Mouse (Mus musculus): ENCODE measurements at regions not wholly inside any gene's neighbourhood (a gene's known extent, or its start where the extent isn't known, plus 50 kb on each side); places are given as distances from the start of the nearest gene placed in this dataset.

- H3K4me3 ChIP-seq (replicated peaks in 1 of 3; ENCODE audit: low read depth in 2 of 3, low read length in 2 of 3, poor library complexity in 1 of 3): no peak overlapping the region
- H3K27ac ChIP-seq (ENCODE audit: insufficient read depth, low read depth): no peak overlapping the region
- no peaks in the 10 kb centered on the region for H3K4me1 ChIP-seq (ENCODE audit: control insufficient read depth in 1 of 2, insufficient read depth in 2 of 2)
- no peak overlapping the region for H3K9ac ChIP-seq (ENCODE audit: insufficient read depth, low read depth)
- DNase-seq (ENCODE audit: extremely low read depth): no peak
- no peaks in the 10 kb centered on the region for H3K27me3 ChIP-seq (replicated peaks)
- in situ Hi-C loops (cut with MboI; ENCODE audit: low pct_ligation_motif_present, low pct_unique_long_range_greater_than_20kb, low sequenced_read_pairs) (no loop called here), dilution Hi-C loops (cut with MboI; ENCODE audit: extremely low pct_ligation_motif_present, extremely low pct_unique_long_range_greater_than_20kb, low sequenced_read_pairs) (no loop called here)
- no peaks in the 10 kb centered on the region for H3K36me3 ChIP-seq (replicated peaks in 1 of 2; ENCODE audit: control insufficient read depth in 1 of 2, insufficient read depth in 1 of 2, low read length in 1 of 2)
- no peaks in the 10 kb centered on the region for H3K9me3 ChIP-seq (replicated peaks; ENCODE audit: low read length)
- H3K79me2 ChIP-seq (replicated peaks; ENCODE audit: control insufficient read depth, extremely low read depth, insufficient read depth, poor library complexity, severe bottlenecking): no peaks in the 10 kb centered on the region
- H3K4me2 ChIP-seq (ENCODE audit: insufficient read depth, low read depth, poor library complexity, severe bottlenecking): no peak overlapping the region
- no peak for TF ChIP-seq PAX5 (IDR thresholded peaks at IDR 0.05; ENCODE audit: low read length)
- TF ChIP-seq MAFK (IDR thresholded peaks at IDR 0.05; ENCODE audit: insufficient replicate concordance, low read length): no peak
- TF ChIP-seq ZNF384 (IDR thresholded peaks at IDR 0.05; ENCODE audit: low read depth, low read length): no peak
- TF ChIP-seq RAD21 (IDR thresholded peaks at IDR 0.05; ENCODE audit: low read depth, low read length): no peak
- no peak for TF ChIP-seq ZC3H11A (IDR thresholded peaks at IDR 0.05; ENCODE audit: low read depth, low read length)
- TF ChIP-seq USF2 (conservative IDR thresholded peaks at IDR 0.05; ENCODE audit: low read depth, low read length): no peak
- TF ChIP-seq USF1 (IDR thresholded peaks at IDR 0.05; ENCODE audit: low read depth, low read length): no peak
- TF ChIP-seq GABPA (IDR thresholded peaks at IDR 0.05; ENCODE audit: insufficient replicate concordance, low read depth, low read length): no peak
- TF ChIP-seq SIN3A (IDR thresholded peaks at IDR 0.05; ENCODE audit: low read length): no peak
- TF ChIP-seq MXI1 (IDR thresholded peaks at IDR 0.05; ENCODE audit: low read depth, low read length): no peak
- TF ChIP-seq NELFE (IDR thresholded peaks at IDR 0.05; ENCODE audit: low read depth, low read length): no peak
- no peak for TF ChIP-seq JUND (conservative IDR thresholded peaks at IDR 0.05; ENCODE audit: low read depth, low read length)
- TF ChIP-seq ETS1 (conservative IDR thresholded peaks at IDR 0.05; ENCODE audit: low read depth, low read length): no peak
- no peak for TF ChIP-seq CHD1 (IDR thresholded peaks at IDR 0.05; ENCODE audit: low read depth, low read length)
- TF ChIP-seq CHD2 (IDR thresholded peaks at IDR 0.05; ENCODE audit: low read length): no peak
- TF ChIP-seq EP300 (IDR thresholded peaks at IDR 0.05; ENCODE audit: low read length): no peak
Measured at GRCm38 (mm10) chr10:9294620-9295019, 380.4 kb downstream of the Samd5 start.

GRCm38 (mm10) chr10:9291456-9292146 is 383.4 kb downstream of the Samd5 start:
- no peaks in the 10 kb centered on the region for H3K36me3 ChIP-seq (replicated peaks in 1 of 2; ENCODE audit: control insufficient read depth in 1 of 2, insufficient read depth in 1 of 2, low read length in 1 of 2)
- H3K4me1 ChIP-seq (ENCODE audit: control insufficient read depth in 1 of 2, insufficient read depth in 2 of 2): no peaks in the 10 kb centered on the region
- dilution Hi-C loops (cut with MboI; ENCODE audit: extremely low pct_ligation_motif_present, extremely low pct_unique_long_range_greater_than_20kb, low sequenced_read_pairs): no loop called here
- no peak overlapping the region for H3K4me2 ChIP-seq (ENCODE audit: insufficient read depth, low read depth, poor library complexity, severe bottlenecking)
- no peaks in the 10 kb centered on the region for H3K27me3 ChIP-seq (replicated peaks)
- H3K27ac ChIP-seq (ENCODE audit: insufficient read depth, low read depth): no peak overlapping the region
- no peak overlapping the region for H3K4me3 ChIP-seq (replicated peaks in 1 of 3; ENCODE audit: low read depth in 2 of 3, low read length in 2 of 3, poor library complexity in 1 of 3)
- TF ChIP-seq JUN (IDR thresholded peaks at IDR 0.05; ENCODE audit: insufficient read depth, low read depth, low read length) (no peak), ZNF384 (IDR thresholded peaks at IDR 0.05; ENCODE audit: low read depth, low read length) (no peak), MYC (IDR thresholded peaks at IDR 0.05; ENCODE audit: low read depth, low read length) (no peak), CHD1 (IDR thresholded peaks at IDR 0.05; ENCODE audit: low read depth, low read length) (no peak), MAFK (IDR thresholded peaks at IDR 0.05; ENCODE audit: insufficient replicate concordance, low read length) (no peak), ELF1 (IDR thresholded peaks at IDR 0.05; ENCODE audit: low read depth, low read length) (no peak), MEF2A (IDR thresholded peaks at IDR 0.05; ENCODE audit: borderline replicate concordance, low read depth, low read length) (no peak), UBTF (IDR thresholded peaks at IDR 0.05; ENCODE audit: low read depth, low read length) (no peak), ZKSCAN1 (IDR thresholded peaks at IDR 0.05; ENCODE audit: borderline replicate concordance, low read depth, low read length) (no peak), TBP (conservative IDR thresholded peaks at IDR 0.05; ENCODE audit: low read depth, low read length) (no peak), E2F4 (IDR thresholded peaks at IDR 0.05; ENCODE audit: insufficient replicate concordance, low read depth, low read length) (no peak), CHD2 (IDR thresholded peaks at IDR 0.05; ENCODE audit: low read length) (no peak)
- no peaks in the 10 kb centered on the region for H3K9me3 ChIP-seq (replicated peaks; ENCODE audit: low read length)
- H3K9ac ChIP-seq (ENCODE audit: insufficient read depth, low read depth): no peak overlapping the region
- no peak for DNase-seq (ENCODE audit: extremely low read depth)
- in situ Hi-C loops (cut with MboI; ENCODE audit: low pct_ligation_motif_present, low pct_unique_long_range_greater_than_20kb, low sequenced_read_pairs): no loop called here
- no peaks in the 10 kb centered on the region for H3K79me2 ChIP-seq (replicated peaks; ENCODE audit: control insufficient read depth, extremely low read depth, insufficient read depth, poor library complexity, severe bottlenecking)

Measured in CH12.LX (cell line).